Mouse (Mus musculus) heart, postnatal 10 days (tissue): Measurements from ENCODE around the gene Grk5. TPM values are rescaled to one million over a fixed set of nuclear protein-coding genes. Genes with fewer than 3 reads are reported as not detected.

Source experiments
- DNase-seq, 2 experiments: peaks; one replicate each; pipeline ENCODE4 v3.0.0; 2021
- intact Hi-C: fragments of 180-260 bp; cut with DNase I; formaldehyde crosslinking; loops from one replicate; pipeline ENCODE4 v1.15.1; 2025
- total RNA-seq, 2 experiments: library from RNA; stranded (reverse); gene quantifications; 2 replicates each; pipeline ENCODE4 v1.2.3; 2021

Gene Grk5
- total RNA-seq, 2 experiments from 2014 or later = 26.3 to 28.3 TPM

DNA sequence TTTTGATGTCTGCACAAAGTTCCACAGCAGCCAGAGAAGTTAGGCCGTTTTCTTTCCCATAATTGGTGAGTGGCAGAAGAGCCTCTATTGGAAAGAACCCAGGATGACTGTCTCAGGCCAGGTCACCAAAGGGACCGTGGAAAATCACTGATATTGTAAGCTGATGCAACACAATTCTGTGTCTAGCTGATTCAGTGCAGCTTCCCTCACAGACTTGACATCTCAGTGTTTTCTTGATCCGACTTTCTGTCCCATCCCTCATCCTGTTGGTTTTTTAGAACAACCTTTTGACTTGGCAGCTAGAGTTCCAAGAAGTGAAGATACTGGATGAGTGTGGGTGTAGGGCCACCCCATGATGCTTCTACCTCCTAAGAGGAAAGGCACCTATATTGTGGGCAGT is 80.9 kb downstream of the Grk5 start:
- DNase-seq = no peak
- intact Hi-C loops = no loop called here

DNA sequence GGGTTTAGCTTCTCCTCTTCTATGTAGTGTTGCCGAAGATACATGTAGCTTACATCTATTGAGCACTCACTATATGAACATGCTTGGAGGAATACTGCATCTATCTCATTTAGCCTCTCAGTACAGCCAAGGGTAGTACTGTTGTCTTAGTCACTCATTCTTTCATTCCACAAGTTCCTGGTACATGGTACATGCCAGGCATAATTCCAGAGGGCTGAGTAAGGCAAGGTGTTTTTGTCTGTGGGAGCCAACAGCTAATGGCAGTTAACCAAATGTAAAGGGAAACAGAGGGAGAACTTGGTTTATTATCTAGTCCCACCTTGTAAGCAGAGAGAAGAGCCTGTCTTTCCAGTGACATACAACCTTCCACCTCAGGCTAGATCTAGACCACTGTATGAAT is 82.0 kb downstream of the Grk5 start:
- no peak for DNase-seq
- intact Hi-C loops = no loop called here

DNA sequence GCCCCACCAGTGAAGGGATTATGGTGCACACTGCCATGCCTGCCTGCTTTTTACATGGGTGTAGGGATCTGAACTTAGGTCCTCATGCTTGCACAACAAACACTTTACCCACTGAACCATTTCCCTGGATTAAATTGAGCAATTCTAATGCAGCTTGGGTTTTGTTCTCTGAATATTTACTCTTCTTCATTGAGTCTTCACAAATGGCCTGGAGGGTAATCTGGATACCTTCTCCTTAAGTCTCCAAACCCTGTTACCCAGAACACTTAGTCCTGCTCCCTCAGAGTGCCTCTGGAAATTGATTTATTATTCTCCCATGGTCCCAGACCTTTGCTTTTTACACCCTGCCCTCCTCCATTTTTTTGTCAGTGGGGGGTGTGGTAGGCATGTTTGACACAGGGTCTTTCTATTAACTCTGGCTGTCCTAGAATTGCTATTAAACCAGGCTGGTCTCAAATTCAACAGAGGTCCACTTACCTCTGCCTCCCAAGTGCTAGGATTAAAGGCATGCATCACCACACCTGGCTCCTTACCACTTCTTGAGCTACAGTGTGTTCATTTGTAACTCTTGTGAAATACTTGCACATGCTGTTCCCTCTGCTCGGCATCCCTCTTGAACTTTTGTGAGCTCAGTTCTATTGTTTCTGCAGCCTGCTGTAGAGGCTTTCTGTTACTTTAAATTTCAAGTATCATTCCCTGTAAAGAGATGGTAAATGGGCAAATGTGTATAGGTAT is 82.9 kb downstream of the Grk5 start:
- intact Hi-C loops = no loop called here

DNA sequence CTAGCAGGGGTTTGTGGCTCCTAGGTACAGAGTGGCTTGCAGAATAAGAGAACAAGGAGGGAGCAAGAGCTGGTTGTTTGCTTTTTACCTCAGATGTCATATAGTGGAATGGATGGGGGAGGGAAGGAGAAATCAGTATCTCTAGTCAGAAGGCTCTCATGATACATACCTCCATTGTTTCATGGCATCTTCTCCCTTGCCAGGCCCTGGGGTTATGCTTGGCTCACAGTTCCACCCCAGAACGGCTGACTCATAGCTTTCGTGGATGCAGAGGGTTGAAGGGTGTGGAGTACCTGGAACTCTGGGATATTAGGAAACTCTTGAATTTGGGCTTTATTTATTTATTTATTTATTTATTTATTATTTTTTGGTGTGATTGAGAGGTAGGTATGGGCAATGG is 84.0 kb downstream of the Grk5 start:
- intact Hi-C loops = no loop called here
- DNase-seq = no peak

More for the DNA sequence above, 82.9 kb downstream of the Grk5 start:
- no peak for DNase-seq

DNA sequence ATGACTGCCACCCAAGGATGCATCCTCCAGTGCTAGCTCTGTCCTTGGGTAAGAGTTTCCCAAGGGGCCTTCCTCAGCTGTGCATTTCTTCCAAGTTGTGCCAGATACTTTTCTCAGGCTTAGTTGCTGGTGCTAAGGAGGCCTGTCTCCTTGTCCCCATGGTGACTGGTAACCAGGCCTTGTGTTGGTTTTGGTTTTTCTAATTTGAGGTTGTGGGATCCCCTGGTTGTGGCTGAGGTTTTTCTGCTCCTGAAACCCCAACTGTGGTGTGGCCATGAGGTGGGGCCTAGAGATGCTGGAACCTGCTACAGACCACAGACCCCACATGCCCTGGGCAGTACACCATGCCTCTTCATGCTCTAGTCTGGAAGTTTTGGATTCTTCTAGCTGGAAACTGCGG is 90.0 kb downstream of the Grk5 start:
- intact Hi-C loops = no loop called here
- no peak for DNase-seq

DNA sequence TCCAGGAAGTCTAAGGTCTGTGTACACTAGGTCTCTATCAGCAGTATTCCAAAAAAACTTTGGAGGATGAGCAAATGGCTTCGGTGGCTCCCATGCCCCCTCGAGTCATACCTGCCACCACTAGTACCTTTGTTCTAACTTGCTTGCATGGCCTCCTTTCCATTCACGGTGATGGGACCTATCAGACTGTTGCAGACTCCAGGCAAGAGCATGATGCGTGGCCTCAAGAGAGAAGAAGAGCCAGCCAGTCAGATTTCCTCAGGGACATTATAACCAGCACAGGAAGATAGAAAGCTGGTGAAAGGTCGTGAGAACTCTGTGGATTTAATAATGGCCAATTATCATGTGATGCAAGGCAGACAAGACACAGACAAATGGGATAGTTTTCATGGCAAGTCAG is 91.8 kb downstream of the Grk5 start:
- intact Hi-C loops = no loop called here

DNA sequence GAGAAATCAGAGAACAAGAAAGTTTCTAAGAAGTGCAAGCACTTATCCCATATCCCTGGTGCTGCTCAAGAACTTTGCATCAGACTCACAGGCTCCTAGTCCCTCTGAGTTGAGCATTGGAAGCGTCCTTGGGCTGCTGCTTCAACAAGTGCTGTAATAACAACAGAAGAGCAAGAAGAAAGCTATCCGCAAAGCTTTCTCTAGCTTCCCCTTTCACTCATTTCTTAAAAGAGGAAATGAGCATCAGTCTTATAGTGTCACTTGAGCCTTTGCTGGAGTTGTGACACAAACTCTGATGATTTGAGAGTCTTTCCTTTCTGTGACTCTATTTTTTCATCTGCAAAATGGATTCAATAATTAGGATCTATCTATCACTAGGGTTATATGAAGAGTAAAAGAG is 92.3 kb downstream of the Grk5 start:
- no peak for DNase-seq
- intact Hi-C loops = no loop called here

More for the DNA sequence above, 91.8 kb downstream of the Grk5 start:
- DNase-seq = no peak

DNA sequence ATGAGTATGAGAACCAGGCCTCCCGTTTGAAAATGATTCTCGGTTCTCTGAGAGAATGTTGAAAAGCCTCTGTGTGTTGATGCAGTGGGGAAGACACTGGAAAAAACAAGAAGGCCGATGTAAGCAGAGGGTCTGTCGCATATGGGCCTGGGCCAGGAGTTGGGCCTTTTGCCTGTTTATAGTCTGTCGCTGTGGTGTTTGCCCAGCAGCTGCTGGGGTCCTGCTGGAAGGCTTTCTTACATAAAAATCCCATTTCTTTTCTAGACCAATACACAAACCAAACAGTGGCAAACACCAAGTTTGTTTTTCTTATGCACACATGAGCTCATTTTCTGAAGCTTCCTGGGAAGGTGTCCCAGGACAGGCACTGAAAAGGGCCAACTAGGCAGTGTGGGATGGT is 100.2 kb downstream of the Grk5 start:
- DNase-seq = no peak
- intact Hi-C loops = no loop called here

DNA sequence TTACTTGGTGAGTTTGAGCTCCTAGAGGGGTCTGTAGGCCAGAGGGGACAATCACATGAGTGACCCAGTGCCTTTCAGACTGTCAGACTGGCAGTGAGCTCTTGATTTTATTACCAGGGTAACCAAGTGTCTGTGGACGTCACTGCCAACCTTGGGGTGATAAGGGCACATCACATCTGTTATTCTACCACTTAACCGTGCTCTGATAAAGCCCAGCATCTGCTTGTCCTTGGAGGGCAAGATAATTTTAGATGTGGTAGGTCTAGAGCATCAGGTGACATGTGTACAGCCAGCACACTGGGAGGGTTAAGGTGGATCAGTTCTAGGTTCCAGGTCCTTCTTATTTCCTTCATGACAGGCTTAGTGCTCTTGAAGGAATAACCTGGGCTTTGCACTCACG is 104.7 kb downstream of the Grk5 start:
- DNase-seq = peak in 1 of 2 experiments; percentile 46
- intact Hi-C loops = loop anchor here (1.0 kb wide), 1 partner anchor 54 kb away; no protein-coding TSS in a partner anchor

DNA sequence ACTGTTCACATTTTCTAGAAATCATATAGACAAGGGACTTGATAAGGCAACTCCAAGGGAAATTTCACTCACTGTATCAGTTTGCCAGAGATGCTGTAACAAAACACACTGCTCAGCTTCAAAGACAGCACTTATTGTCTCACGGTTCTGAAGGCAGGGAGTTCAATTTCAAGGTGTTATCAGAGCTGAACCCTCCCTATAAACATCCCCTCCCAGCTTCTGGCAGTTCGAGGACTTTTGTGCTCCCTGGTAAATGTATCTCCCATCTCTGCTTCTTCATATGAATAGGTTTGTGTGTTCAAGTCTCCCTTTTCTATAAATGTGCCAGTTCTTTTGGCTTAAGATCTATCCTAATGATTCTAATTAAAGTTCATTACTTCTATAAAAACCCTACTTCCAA is 105.3 kb downstream of the Grk5 start:
- intact Hi-C loops = loop anchor here (1.0 kb wide), 1 partner anchor 55 kb away; no protein-coding TSS in a partner anchor

DNA sequence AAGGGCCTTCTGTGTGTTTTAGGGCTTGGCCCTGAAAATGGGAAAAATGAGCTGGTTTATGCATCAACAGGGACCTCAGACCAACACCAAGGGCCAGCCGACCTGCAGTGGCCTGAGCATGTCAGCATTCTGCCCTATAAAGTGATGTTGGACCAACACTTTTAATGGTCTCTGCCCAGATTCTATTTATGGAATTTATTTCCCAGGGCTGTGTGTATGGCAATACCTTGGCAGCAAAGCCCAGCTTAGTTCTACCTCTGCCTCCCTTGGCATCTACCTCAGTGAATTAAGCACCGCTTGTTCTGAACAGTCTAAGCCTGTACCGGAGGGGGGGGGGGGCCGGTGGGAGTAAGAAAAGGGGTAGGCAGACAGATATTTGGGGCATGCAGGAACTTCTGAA is 108.2 kb downstream of the Grk5 start:
- intact Hi-C loops = no loop called here
- peak; percentile 46 to 58 for DNase-seq

More for the DNA sequence above, 105.3 kb downstream of the Grk5 start:
- DNase-seq = no peak

DNA sequence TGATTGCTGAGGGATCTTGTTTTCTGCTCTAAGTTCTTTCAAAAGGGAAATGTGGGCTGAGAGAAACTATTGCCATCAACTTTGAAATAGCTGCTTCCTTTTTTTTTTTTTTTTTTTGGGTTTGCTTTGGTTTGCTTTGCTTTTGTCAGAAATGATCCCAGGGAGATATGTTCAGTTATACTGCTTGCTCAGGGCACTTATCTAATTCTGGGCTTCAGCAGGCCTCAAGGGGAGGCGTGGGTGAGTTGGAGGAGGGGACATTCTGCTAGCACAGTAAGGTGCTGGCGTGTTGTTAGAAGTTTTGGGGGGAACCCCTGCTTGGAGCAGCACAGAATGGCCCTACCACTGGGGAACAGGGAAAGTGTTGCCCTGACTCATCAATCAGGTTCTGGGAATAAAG is 110.1 kb downstream of the Grk5 start:
- intact Hi-C loops = no loop called here
- DNase-seq = no peak

DNA sequence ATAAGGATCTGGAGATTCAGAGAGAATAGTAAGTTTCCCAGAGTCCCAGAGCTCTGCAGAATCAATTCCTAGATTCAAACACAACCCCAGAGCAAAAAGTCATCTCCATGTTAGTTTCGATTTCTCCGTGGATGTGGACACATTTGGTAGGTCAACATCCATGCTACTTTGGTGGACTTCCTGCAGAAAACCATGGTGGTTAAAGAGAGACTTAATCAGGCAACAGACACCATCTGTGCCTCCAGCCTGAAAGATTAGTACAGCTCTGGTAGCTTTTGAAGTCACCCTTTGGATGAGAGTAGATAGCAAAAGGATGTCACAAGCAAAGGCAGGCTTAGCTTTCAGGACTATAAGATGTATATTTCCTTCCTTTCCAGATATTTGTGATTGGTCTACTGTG is 111.4 kb downstream of the Grk5 start:
- no peak for DNase-seq
- intact Hi-C loops = no loop called here

DNA sequence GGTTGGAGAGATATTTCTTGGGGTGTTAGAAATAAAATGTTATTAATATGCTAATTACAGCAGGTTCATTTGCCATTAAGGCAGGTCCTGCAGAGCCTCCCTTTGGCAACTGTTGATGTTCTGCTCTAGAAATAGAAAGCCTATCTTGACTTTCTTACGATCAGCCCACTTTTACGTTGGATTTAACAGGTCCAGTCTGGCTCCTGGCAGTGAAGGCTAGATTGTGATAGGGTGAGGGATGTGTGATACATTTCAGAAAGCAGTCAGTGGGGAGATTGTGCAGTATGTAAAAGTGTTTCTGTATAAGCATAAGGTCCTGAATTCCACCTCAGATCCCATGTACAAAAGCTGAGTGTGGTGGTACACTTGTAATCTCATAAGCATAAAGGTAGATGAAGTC is 119.7 kb downstream of the Grk5 start:
- peak; percentile 38 to 48 for DNase-seq
- intact Hi-C loops = no loop called here

DNA sequence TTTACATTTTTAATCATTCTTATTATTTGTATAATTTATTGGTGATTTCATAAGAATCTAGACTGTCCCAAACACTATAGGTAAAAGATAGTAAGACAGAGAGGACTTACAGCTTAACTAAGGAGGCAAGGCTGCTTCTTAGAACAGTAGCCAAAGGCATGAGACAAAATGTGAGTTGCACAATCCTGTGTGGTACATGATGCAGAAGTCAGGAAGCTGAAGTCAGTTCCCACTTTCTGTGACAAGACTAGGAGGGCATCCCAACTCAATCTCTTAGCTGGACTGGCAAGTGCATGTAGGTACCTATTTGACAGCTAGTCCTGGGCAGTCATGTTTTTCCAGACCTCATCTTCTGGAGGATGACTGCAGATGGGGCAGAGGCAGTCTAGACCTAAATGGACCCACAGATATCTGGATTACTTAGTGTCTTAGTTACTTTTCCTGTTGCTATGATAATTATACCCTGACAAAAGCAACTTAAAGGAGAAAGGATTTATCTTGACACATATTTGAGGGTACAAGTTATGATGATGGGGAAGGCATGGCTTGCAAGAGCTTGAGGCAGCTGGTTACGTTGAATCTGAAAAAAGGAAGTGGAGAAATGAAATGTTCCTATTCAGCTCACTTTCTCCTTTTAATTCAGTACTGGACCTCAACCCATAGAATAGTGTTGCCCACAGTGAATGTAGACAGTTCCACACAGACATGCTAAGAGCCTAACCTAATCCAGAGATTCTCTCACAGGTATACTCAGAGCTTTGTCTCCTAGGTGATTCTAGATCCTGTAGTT is 128.1 kb downstream of the Grk5 start:
- no peak for DNase-seq
- intact Hi-C loops = no loop called here

DNA sequence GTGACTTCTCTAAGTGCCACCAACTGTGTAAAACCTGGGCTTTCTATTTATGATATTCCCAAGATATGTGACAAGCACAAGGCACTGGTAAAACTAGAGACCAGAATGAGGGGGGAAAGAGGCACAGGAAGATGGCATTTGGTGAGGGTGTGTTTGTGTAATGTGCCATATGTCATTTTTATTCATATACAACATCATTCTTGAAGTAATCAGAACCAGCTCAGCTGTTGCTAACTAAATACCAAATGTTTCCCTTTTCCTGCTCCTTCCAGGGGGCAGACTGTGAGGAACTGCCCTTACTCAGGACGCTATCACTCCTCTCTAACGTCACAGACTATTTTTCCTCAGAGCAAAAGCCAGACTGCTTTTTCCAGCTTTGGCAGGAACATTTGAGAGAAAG is 132.0 kb downstream of the Grk5 start:
- intact Hi-C loops = no loop called here
- no peak for DNase-seq

DNA sequence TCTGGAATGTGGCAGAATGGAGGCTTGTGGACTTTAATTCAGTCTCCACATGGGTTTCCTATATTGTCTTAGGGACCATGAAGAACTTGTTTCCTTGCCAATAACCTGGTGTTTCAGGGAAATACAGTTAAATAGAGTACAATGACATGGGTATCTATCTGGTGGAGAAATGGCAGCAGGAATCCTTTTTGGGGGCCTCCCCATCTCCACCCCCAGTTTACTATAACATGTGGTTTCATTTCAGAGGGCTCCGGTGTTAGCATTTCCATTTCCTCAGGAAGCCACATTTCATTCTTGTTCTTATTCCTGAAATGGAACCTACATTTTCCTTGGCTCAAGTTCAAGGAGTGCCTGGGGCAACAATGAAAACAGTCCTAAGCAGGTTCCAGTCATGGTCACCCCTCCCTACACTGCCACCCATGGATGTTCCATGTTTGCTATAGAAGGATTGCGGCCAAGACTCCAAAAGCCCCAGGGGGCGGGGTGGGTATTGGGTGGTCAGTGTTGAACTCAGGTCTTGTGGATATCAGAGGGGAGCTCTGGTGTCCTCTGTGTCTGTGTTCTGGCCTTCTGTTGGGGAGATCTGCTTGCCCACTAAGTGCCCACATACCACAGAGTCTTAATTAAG is 132.5 kb downstream of the Grk5 start:
- intact Hi-C loops = no loop called here
- no peak for DNase-seq

DNA sequence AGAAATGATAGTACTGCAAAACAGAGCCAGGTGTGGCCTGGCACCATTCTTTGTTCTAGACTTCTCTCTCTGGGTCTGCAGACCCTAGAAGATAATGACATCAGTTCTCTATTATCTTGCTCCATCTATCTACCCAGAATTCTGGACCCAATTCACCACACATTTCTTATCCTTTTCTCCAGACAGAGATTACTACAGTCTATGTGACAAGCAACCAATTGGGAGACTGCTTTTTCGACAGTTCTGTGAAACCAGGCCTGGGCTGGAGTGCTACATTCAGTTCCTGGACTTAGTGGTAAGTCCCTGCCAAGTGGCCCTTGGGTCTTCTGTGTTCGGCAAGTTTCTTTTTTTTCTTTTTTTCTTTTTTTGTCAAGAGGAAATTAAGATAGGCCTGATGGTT is 142.0 kb downstream of the Grk5 start:
- no peak for DNase-seq
- intact Hi-C loops = no loop called here

DNA sequence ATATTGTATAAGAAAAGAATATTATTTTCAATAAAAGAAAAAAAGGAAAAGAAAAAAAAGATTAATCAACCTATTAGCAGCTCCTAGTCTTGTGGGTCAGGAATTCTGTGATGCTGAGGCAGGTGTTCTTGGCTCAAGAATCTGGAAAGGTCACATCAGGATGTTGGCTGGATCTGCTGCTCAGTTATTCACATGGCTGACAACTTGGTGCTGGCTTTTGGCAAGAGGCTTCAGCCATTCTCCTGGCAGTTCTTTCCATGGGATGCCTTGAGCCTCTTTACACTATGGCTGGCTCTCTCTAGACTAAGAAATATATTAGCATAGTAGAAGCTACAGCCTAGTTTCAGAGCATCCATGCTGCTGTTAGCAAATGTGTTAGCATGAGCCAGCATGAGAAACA is 149.6 kb downstream of the Grk5 start:
- intact Hi-C loops = no loop called here
- no peak for DNase-seq

DNA sequence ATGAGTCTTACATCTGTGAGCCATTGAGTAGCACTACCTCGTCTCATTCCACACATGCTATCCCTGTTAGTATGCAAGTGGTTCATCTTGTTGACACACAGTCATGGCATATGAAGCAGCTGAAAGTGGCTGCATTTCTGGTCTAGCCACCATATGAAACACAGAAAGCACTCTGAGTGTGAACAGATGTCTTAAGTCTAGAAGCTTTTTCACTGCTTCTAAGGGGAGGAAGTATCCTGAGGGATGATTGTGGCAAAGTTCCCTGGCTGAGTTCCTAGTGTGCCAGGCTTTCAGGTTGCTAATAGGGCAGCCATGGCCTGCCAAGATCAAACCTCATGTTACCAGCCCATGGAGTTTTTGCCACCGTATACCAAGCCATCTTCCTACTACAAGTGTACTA is 159.1 kb downstream of the Grk5 start:
- intact Hi-C loops = no loop called here
- DNase-seq = no peak

DNA sequence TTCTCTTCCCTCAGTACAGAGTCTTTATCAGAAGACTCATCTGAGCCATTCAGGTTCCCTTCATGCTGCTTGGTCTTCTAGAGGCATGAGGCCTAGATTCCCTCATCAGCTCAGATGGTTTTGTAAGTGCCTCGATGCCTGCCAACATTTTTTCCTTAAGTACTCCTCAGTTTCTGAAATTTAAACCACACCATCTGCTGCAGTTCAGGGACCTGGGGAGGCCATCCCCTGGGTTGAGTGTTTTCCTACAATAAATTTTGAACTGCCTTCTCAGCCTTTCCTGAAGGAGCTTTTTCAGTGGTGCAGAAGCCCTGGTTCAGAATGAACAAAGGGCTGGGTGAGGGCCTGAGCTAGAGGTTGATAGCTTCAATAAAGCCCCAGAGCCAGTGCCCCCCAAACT is 159.9 kb downstream of the Grk5 start:
- DNase-seq = no peak
- intact Hi-C loops = no loop called here

DNA sequence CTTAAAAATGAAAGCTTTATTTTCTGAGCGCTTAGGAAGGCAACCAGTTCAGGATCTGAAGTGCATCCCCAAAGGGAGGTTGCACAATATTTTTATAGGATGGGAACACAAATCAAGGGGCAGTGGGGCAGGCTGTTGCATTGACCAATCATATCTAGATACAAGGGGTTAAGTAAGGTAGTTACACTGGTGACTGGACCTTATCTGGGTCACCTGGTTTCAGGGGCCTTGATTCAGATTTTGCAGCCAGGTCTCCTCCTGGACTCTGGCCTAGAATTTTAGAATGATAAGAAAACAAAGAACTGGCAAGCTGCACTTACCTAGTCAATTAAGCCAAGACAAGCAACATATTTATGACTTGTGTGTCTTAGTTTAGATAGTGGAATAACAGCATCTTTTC is 161.6 kb downstream of the Grk5 start:
- intact Hi-C loops = no loop called here
- DNase-seq = no peak
